Mouse (Mus musculus) stomach, postnatal 0 days (tissue): ENCODE data around the gene Adamtsl1.

Source experiments
- CTCF ChIP-seq: IDR thresholded peaks from 2 replicates; pipeline ENCODE4 v1.5.1; 2016; ENCODE audit warnings: antibody characterized with exemption, low read depth, mild to moderate bottlenecking, moderate library complexity
- EP300 ChIP-seq: optimal IDR thresholded peaks from 2 replicates; pipeline ENCODE3; 2016; ENCODE audit warnings: antibody characterized with exemption

GRCm38 (mm10) chr4:85819169-85819568, 305.2 kb downstream of the Adamtsl1 start:
- TF ChIP-seq CTCF (peak; percentile 95), EP300 (no peak)
